Mouse (Mus musculus) midbrain, postnatal 0 days (tissue): ENCODE measurements around the gene Gnai1. TPM values are rescaled to one million over a fixed set of nuclear protein-coding genes. Genes with fewer than 3 reads are reported as not detected.

ENCODE experiments used
- ATAC-seq: fragments of 200-750 bp; cut with Nextera tagmentation; 2 replicates; pipeline ENCODE4 v1.8.0; 2017; ENCODE audit warnings: moderate number of reproducible peaks, mild to moderate bottlenecking, moderate TSS enrichment, moderate library complexity; ENCODE audit not compliant: low FRiP score
- DNase-seq: peaks from one replicate; pipeline ENCODE4 v3.0.0-alpha.2; 2015; ENCODE audit warnings: low spot score
- H3K27ac ChIP-seq: fragments of 300-500 bp; sonication (generic); 2 replicates; pipeline ENCODE4 v1.5.1; 2014; ENCODE audit warnings: low read depth, mild to moderate bottlenecking, low read length, mixed read lengths
- H3K27me3 ChIP-seq: fragments of 300-500 bp; sonication (generic); 2 replicates; pipeline ENCODE4 v1.6.1; 2014; ENCODE audit warnings: low read length, control low read depth, mixed read lengths; ENCODE audit not compliant: insufficient read depth
- H3K36me3 ChIP-seq: fragments of 300-500 bp; sonication (generic); 2 replicates; pipeline ENCODE4 v1.6.1; 2014; ENCODE audit warnings: low read length, control low read depth, mixed read lengths; ENCODE audit not compliant: insufficient read depth
- H3K4me1 ChIP-seq: fragments of 300-500 bp; sonication (generic); 2 replicates; pipeline ENCODE4 v1.6.1; 2014; ENCODE audit warnings: mild to moderate bottlenecking, control low read depth, antibody characterized with exemption, low read length, mixed read lengths; ENCODE audit not compliant: insufficient read depth
- H3K4me2 ChIP-seq: fragments of 300-500 bp; sonication (generic); 2 replicates; pipeline ENCODE4 v1.6.1; 2014; ENCODE audit warnings: low read depth, mild to moderate bottlenecking, low read length, mixed read lengths; ENCODE audit not compliant: poor library complexity, severe bottlenecking
- H3K4me3 ChIP-seq: fragments of 300-500 bp; sonication (generic); 2 replicates; pipeline ENCODE4 v1.5.1; 2014; ENCODE audit warnings: low read depth, mild to moderate bottlenecking, low read length, moderate library complexity
- H3K9ac ChIP-seq: fragments of 300-500 bp; sonication (generic); replicated peaks from 2 replicates; pipeline ENCODE4 v1.6.1; 2014; ENCODE audit warnings: mild to moderate bottlenecking, low read length, moderate library complexity, mixed read lengths; ENCODE audit not compliant: poor library complexity, severe bottlenecking
- H3K9me3 ChIP-seq: fragments of 300-500 bp; sonication (generic); 2 replicates; pipeline ENCODE4 v1.6.1; 2016; ENCODE audit warnings: low read length, control low read depth
- CTCF ChIP-seq: IDR thresholded peaks from 2 replicates; pipeline ENCODE4 v1.5.1; 2016; ENCODE audit warnings: antibody characterized with exemption, mild to moderate bottlenecking
- WGBS: fragments of 180-500 bp; shearing (Covaris S2); extraction: QIAGEN DNeasy Blood & Tissue Kit; methylation state at CpG from one replicate; pipeline ENCODE4 v1.1.7; 2014; 5-methylcytosine and 5-hydroxymethylcytosine counted together
- polyA plus RNA-seq: library from polyadenylated mRNA; unstranded; fragments of >200 nt; fragmentation: Nextera tagmentation; extraction: Ambion mirVana; gene quantifications from 2 replicates; pipeline ENCODE4 v1.2.1, GENCODE M21; 2015
- total RNA-seq: library from RNA; depleted of rRNA; stranded (reverse); fragments of >200 nt; gene quantifications from 2 replicates; pipeline ENCODE4 v1.2.3, GENCODE M21; 2014

The Gnai1 gene
- total and polyA plus RNA-seq, 2 experiments from 2014 or later = 83.1 to 125 TPM

DNA sequence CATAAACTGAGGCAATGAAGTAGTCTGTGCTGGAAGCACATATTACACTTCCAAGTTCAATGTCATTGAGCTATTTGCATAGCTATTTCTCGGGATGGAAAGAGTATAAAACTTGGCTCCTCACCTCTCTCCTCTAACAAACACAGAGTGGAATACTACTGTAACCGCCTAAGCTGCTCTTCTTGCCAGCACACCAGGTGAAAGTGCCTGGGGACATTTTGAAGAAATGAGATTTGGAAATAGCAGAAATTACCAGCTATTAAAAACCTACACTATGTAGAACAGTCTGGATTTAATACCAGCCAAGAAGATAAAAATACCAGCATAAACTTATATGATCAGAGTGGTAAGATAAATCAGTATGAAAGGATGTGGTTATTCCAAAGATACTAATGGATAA is 63.6 kb downstream of the Gnai1 start:
- no peaks in the 10 kb centered on the region for H3K9me3 ChIP-seq
- H3K4me2 ChIP-seq = no peak overlapping the region
- 87% methylated on average over 2 of the region's 2 CpGs for WGBS
- no peak overlapping the region for H3K27ac ChIP-seq
- H3K9ac ChIP-seq = no peak overlapping the region
- H3K27me3 ChIP-seq = no peaks in the 10 kb centered on the region
- no peak for DNase-seq
- ATAC-seq = no peak
- TF ChIP-seq CTCF = no peak
- no peak overlapping the region for H3K4me3 ChIP-seq
- H3K4me1 ChIP-seq = no peaks in the 10 kb centered on the region
- H3K36me3 ChIP-seq = no peaks in the 10 kb centered on the region

GRCm38 (mm10) chr5:18292744-18293143 is 67.4 kb downstream of the Gnai1 start:
- Histone ChIP-seq H3K4me2 (no peak overlapping the region), H3K4me3 (no peak overlapping the region), H3K36me3 (no peaks in the 10 kb centered on the region), H3K9me3 (no peaks in the 10 kb centered on the region), H3K9ac (no peak overlapping the region), H3K27ac (no peak overlapping the region), H3K27me3 (no peaks in the 10 kb centered on the region), H3K4me1 (no peaks in the 10 kb centered on the region)
- ATAC-seq (peak; percentile 49; the same call in 1 of the 2 replicates), DNase-seq (peak; percentile 70)
- WGBS = 53% methylated on average over 5 of the region's 5 CpGs
- no peak for TF ChIP-seq CTCF

DNA sequence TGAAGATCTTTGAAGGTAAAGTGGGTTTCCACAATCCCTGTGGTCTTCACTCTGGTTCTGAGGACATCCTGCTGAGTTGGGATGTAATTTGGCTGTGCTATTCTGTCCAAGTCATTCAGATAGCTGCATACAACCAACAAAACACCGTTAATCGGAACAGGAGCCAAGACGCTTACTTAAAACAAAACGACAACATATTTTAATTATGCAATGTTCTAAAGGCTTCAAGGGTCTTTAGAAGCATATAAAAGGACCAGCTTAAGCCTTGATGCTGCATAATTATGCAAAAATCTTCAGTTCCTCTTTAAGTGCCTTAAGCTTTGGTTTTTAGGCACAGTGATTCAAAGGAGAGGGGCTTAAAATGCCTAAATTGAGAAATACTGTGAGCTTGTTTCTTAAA is 70.6 kb downstream of the Gnai1 start:
- H3K36me3 ChIP-seq = peaks cover 6% of the 10 kb centered on the region; the same call in 1 of the 2 replicates
- H3K27ac ChIP-seq = no peak overlapping the region
- WGBS = 43% methylated on average over 4 of the region's 4 CpGs
- no peaks in the 10 kb centered on the region for H3K4me1 ChIP-seq
- H3K9ac ChIP-seq = no peak overlapping the region
- DNase-seq = no peak
- H3K27me3 ChIP-seq = no peaks in the 10 kb centered on the region
- H3K4me3 ChIP-seq = no peak overlapping the region
- no peak for ATAC-seq
- H3K9me3 ChIP-seq = no peaks in the 10 kb centered on the region
- no peak overlapping the region for H3K4me2 ChIP-seq
- TF ChIP-seq CTCF = no peak

DNA sequence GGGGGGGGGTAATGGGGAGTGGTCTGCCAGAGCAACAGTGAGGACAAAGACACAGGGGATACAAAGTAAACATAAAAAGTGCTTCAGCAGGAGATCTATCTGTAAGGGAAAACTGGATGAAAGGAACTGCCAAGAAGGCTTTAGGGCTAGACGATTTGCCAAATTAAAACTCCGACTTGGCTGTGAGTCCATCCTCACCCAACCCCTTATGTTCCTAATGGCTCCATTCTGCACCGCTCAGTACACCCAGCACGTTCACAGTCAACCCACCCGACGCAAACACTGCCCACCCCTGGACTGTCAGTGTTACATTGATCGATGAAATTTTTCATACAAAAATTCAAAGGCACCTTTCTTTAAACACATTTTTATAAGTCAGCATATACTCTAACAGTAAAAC is 71.5 kb downstream of the Gnai1 start:
- 68% methylated on average over 7 of the region's 7 CpGs for WGBS
- no peak for TF ChIP-seq CTCF

DNA sequence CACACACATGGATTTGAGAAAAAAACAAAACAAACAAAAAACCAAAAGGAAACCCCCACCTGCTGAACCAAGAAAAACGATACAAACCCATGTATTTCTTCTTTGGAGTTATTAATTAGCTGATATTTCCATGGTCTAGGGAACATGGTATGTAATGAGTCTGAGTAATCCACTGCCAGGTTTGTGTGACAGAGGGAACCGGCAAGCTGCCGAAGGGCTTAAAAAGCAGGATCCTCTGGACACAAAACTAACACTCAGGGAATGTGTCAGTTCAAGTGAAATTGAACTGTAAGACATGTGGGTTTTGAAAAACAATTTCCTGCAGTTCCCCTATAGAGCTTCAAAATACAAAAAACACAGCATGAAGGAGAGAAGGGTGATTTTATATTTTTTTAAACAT is 72.1 kb downstream of the Gnai1 start:
- ATAC-seq = no peak
- no peak for TF ChIP-seq CTCF

More for the DNA sequence above, 71.5 kb downstream of the Gnai1 start:
- no peak for ATAC-seq
- Histone ChIP-seq H3K4me1 (no peaks in the 10 kb centered on the region), H3K36me3 (peaks cover 6% of the 10 kb centered on the region; the same call in 1 of the 2 replicates), H3K4me2 (no peak overlapping the region), H3K27ac (no peak overlapping the region), H3K27me3 (no peaks in the 10 kb centered on the region), H3K9me3 (no peaks in the 10 kb centered on the region), H3K4me3 (no peak overlapping the region), H3K9ac (no peak overlapping the region)
- DNase-seq = no peak

GRCm38 (mm10) chr5:18282095-18282494 is 78.1 kb downstream of the Gnai1 start:
- 93% methylated on average over 3 of the region's 3 CpGs for WGBS
- Histone ChIP-seq H3K9me3 (no peaks in the 10 kb centered on the region), H3K4me3 (no peak overlapping the region)

More for the DNA sequence above, 72.1 kb downstream of the Gnai1 start:
- H3K4me2 ChIP-seq = no peak overlapping the region
- no peak overlapping the region for H3K4me3 ChIP-seq
- WGBS = 79% methylated on average over 3 of the region's 3 CpGs
- H3K36me3 ChIP-seq = peaks cover 6% of the 10 kb centered on the region; the same call in 1 of the 2 replicates
- H3K27me3 ChIP-seq = no peaks in the 10 kb centered on the region
- no peak for DNase-seq
- H3K9ac ChIP-seq = no peak overlapping the region
- no peak overlapping the region for H3K27ac ChIP-seq
- H3K4me1 ChIP-seq = no peaks in the 10 kb centered on the region
- H3K9me3 ChIP-seq = no peaks in the 10 kb centered on the region

More at GRCm38 (mm10) chr5:18282095-18282494, 78.1 kb downstream of the Gnai1 start:
- H3K9ac ChIP-seq = no peak overlapping the region
- H3K4me1 ChIP-seq = no peaks in the 10 kb centered on the region
- ATAC-seq (no peak), DNase-seq (no peak)
- no peak for TF ChIP-seq CTCF
- H3K27ac ChIP-seq = no peak overlapping the region
- peaks cover 6% of the 10 kb centered on the region; the same call in 1 of the 2 replicates for H3K36me3 ChIP-seq
- no peak overlapping the region for H3K4me2 ChIP-seq
- H3K27me3 ChIP-seq = no peaks in the 10 kb centered on the region
